Mouse (Mus musculus): ENCODE data around the gene P3h1. TPM values are rescaled to one million over a fixed set of nuclear protein-coding genes. Genes with fewer than 3 reads are reported as not detected.
A peak's percentile ranks its signal among the peaks of the same experiment; 100 is the strongest.

The P3h1 gene
- polyA plus RNA-seq, 1 experiment from 2014 or later, result 42.0 TPM

- Histone ChIP-seq H3K4me1 (ENCODE audit: control insufficient read depth in 2 of 2, insufficient read depth in 2 of 2, low read length in 2 of 2) (peaks cover 7 to 14% of the 10 kb centered on the region in 2 experiments), H3K36me3 (ENCODE audit: control insufficient read depth, insufficient read depth, low read length) (no peaks in the 10 kb centered on the region), H3K4me3 (ENCODE audit: control insufficient read depth in 1 of 2, insufficient read depth in 1 of 2, low read depth in 1 of 2, low read length in 2 of 2) (no peak overlapping the region), H3K9ac (ENCODE audit: low read length) (no peak overlapping the region), H3K9me3 (ENCODE audit: control insufficient read depth, low read length) (no peaks in the 10 kb centered on the region), H3K27ac (replicated peaks in 1 of 2; ENCODE audit: control insufficient read depth in 1 of 2, insufficient read depth in 1 of 2, low read depth in 2 of 2, low read length in 2 of 2) (no peak overlapping the region), H3K4me2 (ENCODE audit: low read length) (no peak overlapping the region), H3K27me3 (ENCODE audit: control insufficient read depth, insufficient read depth, low read length) (no peaks in the 10 kb centered on the region; the same call in 1 of the 2 replicates)
- ATAC-seq (ENCODE audit: insufficient number of reproducible peaks, insufficient read depth, low FRiP score, low read depth), result no peak
- 74% methylated on average over 3 of the region's 3 CpGs for WGBS
These were observed 41.4 kb upstream of the P3h1 start for GRCm38 (mm10) chr4:119191273-119191672.

- Histone ChIP-seq H3K9me3 (ENCODE audit: control insufficient read depth, low read length) (no peaks in the 10 kb centered on the region), H3K27me3 (ENCODE audit: control insufficient read depth, insufficient read depth, low read length) (no peaks in the 10 kb centered on the region; the same call in 1 of the 2 replicates), H3K4me1 (ENCODE audit: control insufficient read depth in 2 of 2, insufficient read depth in 2 of 2, low read length in 2 of 2) (peaks cover 9 to 20% of the 10 kb centered on the region in 2 experiments), H3K4me3 (ENCODE audit: control insufficient read depth in 1 of 2, insufficient read depth in 1 of 2, low read depth in 1 of 2, low read length in 2 of 2) (no peak overlapping the region), H3K4me2 (ENCODE audit: low read length) (no peak overlapping the region), H3K27ac (replicated peaks in 1 of 2; ENCODE audit: control insufficient read depth in 1 of 2, insufficient read depth in 1 of 2, low read depth in 2 of 2, low read length in 2 of 2) (no peak overlapping the region), H3K36me3 (ENCODE audit: control insufficient read depth, insufficient read depth, low read length) (peaks cover 7% of the 10 kb centered on the region), H3K9ac (ENCODE audit: low read length) (no peak overlapping the region)
- ATAC-seq (ENCODE audit: insufficient number of reproducible peaks, insufficient read depth, low FRiP score, low read depth), result no peak
- 80% methylated on average over 4 of the region's 4 CpGs for WGBS
These were observed 40.0 kb upstream of the P3h1 start for GRCm38 (mm10) chr4:119192757-119193156.

- H3K36me3 ChIP-seq (ENCODE audit: control insufficient read depth, insufficient read depth, low read length), result peaks cover 17% of the 10 kb centered on the region
- H3K4me3 ChIP-seq (ENCODE audit: control insufficient read depth in 1 of 2, insufficient read depth in 1 of 2, low read depth in 1 of 2, low read length in 2 of 2), result peak within 1 kb of the TSS; percentile 68 to 91
- peaks cover 9 to 22% of the 10 kb centered on the region in 2 experiments for H3K4me1 ChIP-seq (ENCODE audit: control insufficient read depth in 2 of 2, insufficient read depth in 2 of 2, low read length in 2 of 2)
- peak within 1 kb of the TSS; percentile 7 to 69; a peak in 2 of 4 replicates for H3K27ac ChIP-seq (replicated peaks in 1 of 2; ENCODE audit: control insufficient read depth in 1 of 2, insufficient read depth in 1 of 2, low read depth in 2 of 2, low read length in 2 of 2)
- peak within 1 kb of the TSS; percentile 81 for H3K4me2 ChIP-seq (ENCODE audit: low read length)
- H3K9ac ChIP-seq (ENCODE audit: low read length), result peak within 1 kb of the TSS; percentile 90
- H3K9me3 ChIP-seq (ENCODE audit: control insufficient read depth, low read length), result no peaks in the 10 kb centered on the region
- H3K27me3 ChIP-seq (ENCODE audit: control insufficient read depth, insufficient read depth, low read length), result no peaks in the 10 kb centered on the region
- under 1% methylated on average over 29 of the region's 47 CpGs for WGBS
- ATAC-seq (ENCODE audit: insufficient number of reproducible peaks, insufficient read depth, low FRiP score, low read depth), result peak; percentile 94
These were observed 37.7 kb upstream of the P3h1 start, which contains the start of gene Svbp for GRCm38 (mm10) chr4:119194909-119195581. TSS of gene Svbp (plus strand) at chr4:119195306.

GRCm38 (mm10) chr4:119195582-119196320 is 37.0 kb upstream of the P3h1 start:
- peak overlapping the region; percentile 7 to 69; a peak in 2 of 4 replicates for H3K27ac ChIP-seq (replicated peaks in 1 of 2; ENCODE audit: control insufficient read depth in 1 of 2, insufficient read depth in 1 of 2, low read depth in 2 of 2, low read length in 2 of 2)
- H3K4me2 ChIP-seq (ENCODE audit: low read length), result peak overlapping the region; percentile 81
- H3K27me3 ChIP-seq (ENCODE audit: control insufficient read depth, insufficient read depth, low read length), result no peaks in the 10 kb centered on the region
- 12% methylated on average over 18 of the region's 18 CpGs for WGBS
- H3K9ac ChIP-seq (ENCODE audit: low read length), result peak overlapping the region; percentile 90
- ATAC-seq (ENCODE audit: insufficient number of reproducible peaks, insufficient read depth, low FRiP score, low read depth), result 0 out of 2 replicates have a peak, but pooled peaks have one; percentile 7
- H3K4me3 ChIP-seq (ENCODE audit: control insufficient read depth in 1 of 2, insufficient read depth in 1 of 2, low read depth in 1 of 2, low read length in 2 of 2), result peak overlapping the region; percentile 68 to 91
- no peaks in the 10 kb centered on the region for H3K9me3 ChIP-seq (ENCODE audit: control insufficient read depth, low read length)
- H3K36me3 ChIP-seq (ENCODE audit: control insufficient read depth, insufficient read depth, low read length), result peaks cover 19% of the 10 kb centered on the region
- peaks cover 9 to 22% of the 10 kb centered on the region in 2 experiments for H3K4me1 ChIP-seq (ENCODE audit: control insufficient read depth in 2 of 2, insufficient read depth in 2 of 2, low read length in 2 of 2)

GRCm38 (mm10) chr4:119198105-119198504 is 34.6 kb upstream of the P3h1 start:
- H3K9ac ChIP-seq (ENCODE audit: low read length), result no peak overlapping the region
- H3K4me1 ChIP-seq (ENCODE audit: control insufficient read depth in 2 of 2, insufficient read depth in 2 of 2, low read length in 2 of 2), result peaks cover 9 to 22% of the 10 kb centered on the region in 2 experiments
- H3K9me3 ChIP-seq (ENCODE audit: control insufficient read depth, low read length), result no peaks in the 10 kb centered on the region
- peaks cover 30% of the 10 kb centered on the region for H3K36me3 ChIP-seq (ENCODE audit: control insufficient read depth, insufficient read depth, low read length)
- WGBS, result 75% methylated on average over 6 of the region's 6 CpGs
- no peaks in the 10 kb centered on the region for H3K27me3 ChIP-seq (ENCODE audit: control insufficient read depth, insufficient read depth, low read length)
- H3K4me3 ChIP-seq (ENCODE audit: control insufficient read depth in 1 of 2, insufficient read depth in 1 of 2, low read depth in 1 of 2, low read length in 2 of 2), result no peak overlapping the region
- ATAC-seq (ENCODE audit: insufficient number of reproducible peaks, insufficient read depth, low FRiP score, low read depth), result no peak
- no peak overlapping the region for H3K27ac ChIP-seq (replicated peaks in 1 of 2; ENCODE audit: control insufficient read depth in 1 of 2, insufficient read depth in 1 of 2, low read depth in 2 of 2, low read length in 2 of 2)
- no peak overlapping the region for H3K4me2 ChIP-seq (ENCODE audit: low read length)

GRCm38 (mm10) chr4:119204672-119205071 is 28.0 kb upstream of the P3h1 start:
- H3K27ac ChIP-seq (replicated peaks in 1 of 2; ENCODE audit: control insufficient read depth in 1 of 2, insufficient read depth in 1 of 2, low read depth in 2 of 2, low read length in 2 of 2), result no peak overlapping the region

GRCm38 (mm10) chr4:119216667-119217066 is 16.0 kb upstream of the P3h1 start:
- ATAC-seq (ENCODE audit: insufficient number of reproducible peaks, insufficient read depth, low FRiP score, low read depth), result peak; percentile 68; the same call in 1 of the 2 replicates
- H3K9ac ChIP-seq (ENCODE audit: low read length), result no peak overlapping the region
- H3K36me3 ChIP-seq (ENCODE audit: control insufficient read depth, insufficient read depth, low read length), result no peaks in the 10 kb centered on the region
- peaks cover 15 to 18% of the 10 kb centered on the region in 2 experiments; a peak in 3 of 4 replicates for H3K4me1 ChIP-seq (ENCODE audit: control insufficient read depth in 2 of 2, insufficient read depth in 2 of 2, low read length in 2 of 2)
- no peaks in the 10 kb centered on the region for H3K27me3 ChIP-seq (ENCODE audit: control insufficient read depth, insufficient read depth, low read length)
- WGBS, result 67% methylated on average over 8 of the region's 8 CpGs
- H3K27ac ChIP-seq (replicated peaks in 1 of 2; ENCODE audit: control insufficient read depth in 1 of 2, insufficient read depth in 1 of 2, low read depth in 2 of 2, low read length in 2 of 2), result no peak overlapping the region
- H3K4me2 ChIP-seq (ENCODE audit: low read length), result no peak overlapping the region
- H3K9me3 ChIP-seq (ENCODE audit: control insufficient read depth, low read length), result no peaks in the 10 kb centered on the region
- no peak overlapping the region for H3K4me3 ChIP-seq (ENCODE audit: control insufficient read depth in 1 of 2, insufficient read depth in 1 of 2, low read depth in 1 of 2, low read length in 2 of 2)

More at GRCm38 (mm10) chr4:119204672-119205071, 28.0 kb upstream of the P3h1 start:
- no peaks in the 10 kb centered on the region for H3K9me3 ChIP-seq (ENCODE audit: control insufficient read depth, low read length)
- 14% methylated on average over 8 of the region's 8 CpGs for WGBS
- no peak overlapping the region for H3K4me2 ChIP-seq (ENCODE audit: low read length)
- H3K9ac ChIP-seq (ENCODE audit: low read length), result no peak overlapping the region
- peaks cover 16% of the 10 kb centered on the region for H3K36me3 ChIP-seq (ENCODE audit: control insufficient read depth, insufficient read depth, low read length)
- no peaks in the 10 kb centered on the region for H3K4me1 ChIP-seq (ENCODE audit: control insufficient read depth in 2 of 2, insufficient read depth in 2 of 2, low read length in 2 of 2)
- no peaks in the 10 kb centered on the region for H3K27me3 ChIP-seq (ENCODE audit: control insufficient read depth, insufficient read depth, low read length)
- ATAC-seq (ENCODE audit: insufficient number of reproducible peaks, insufficient read depth, low FRiP score, low read depth), result no peak
- no peak overlapping the region for H3K4me3 ChIP-seq (ENCODE audit: control insufficient read depth in 1 of 2, insufficient read depth in 1 of 2, low read depth in 1 of 2, low read length in 2 of 2)

Measured in heart, embryonic 14.5 days (tissue).